Mouse (Mus musculus): Measurements from ENCODE around the gene Ctcf. TPM values are rescaled to one million over a fixed set of nuclear protein-coding genes. Genes with fewer than 3 reads are reported as not detected.

Ctcf gene
- polyA plus RNA-seq, 1 experiment from 2014 or later = 55.3 TPM

DNA sequence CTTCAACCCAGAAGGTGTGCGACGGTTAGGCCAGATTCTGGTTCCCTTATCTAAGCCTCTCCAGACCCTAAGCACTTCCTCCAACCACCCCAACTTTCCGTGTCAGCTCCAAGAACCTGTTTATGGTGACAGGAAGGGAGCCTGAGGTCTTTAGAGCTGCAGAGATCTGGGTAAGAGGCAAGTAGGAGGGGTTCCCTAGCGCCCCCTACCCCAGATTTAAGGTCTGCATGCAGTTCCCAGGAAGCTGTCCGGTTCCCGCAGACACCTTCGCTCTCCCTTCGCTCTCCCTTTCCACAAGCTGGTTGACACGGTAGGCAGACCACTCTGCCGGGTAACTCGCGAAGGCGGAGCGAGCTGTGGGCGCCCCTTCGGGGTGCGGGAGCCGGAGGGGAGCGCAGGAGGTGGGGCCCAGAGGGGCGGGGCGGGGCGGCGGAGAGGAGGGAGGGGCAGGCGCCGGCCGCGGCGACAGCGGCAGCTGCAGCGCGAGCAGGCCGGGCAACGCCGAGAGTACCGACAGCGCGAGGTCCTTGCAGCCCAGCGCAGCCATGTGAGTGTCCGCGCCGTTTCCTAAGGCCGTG lies 31.5 kb upstream of the Ctcf start, which contains the start of gene Ripor1:
Gene Ripor1, plus strand, starts transcription at position 452 of the 578 bp plus-strand sequence.
- Histone ChIP-seq H3K9me3 (replicated peaks; ENCODE audit: control insufficient read depth, low read length) (no peaks in the 10 kb centered on the region), H3K4me3 (ENCODE audit: low read depth, low read length) (peak within 1 kb of the TSS; percentile 72), H3K36me3 (ENCODE audit: control insufficient read depth, insufficient read depth) (no peaks in the 10 kb centered on the region), H3K27ac (ENCODE audit: low read length) (peak within 1 kb of the TSS; percentile 76), H3K4me1 (ENCODE audit: control insufficient read depth, low read depth, low read length) (peaks cover 55% of the 10 kb centered on the region), H3K27me3 (ENCODE audit: control insufficient read depth, insufficient read depth, low read depth, low read length) (no peaks in the 10 kb centered on the region; the same call in 1 of the 2 replicates), H3K9ac (ENCODE audit: low read depth, low read length) (peak within 1 kb of the TSS; percentile 82), H3K4me2 (ENCODE audit: low read depth, low read length) (peak within 1 kb of the TSS; percentile 97)
- peak; percentile 80 for ATAC-seq (ENCODE audit: low read depth)
- WGBS (ENCODE audit: insufficient replicate concordance) = 0% methylated on average over 20 of the region's 42 CpGs

DNA sequence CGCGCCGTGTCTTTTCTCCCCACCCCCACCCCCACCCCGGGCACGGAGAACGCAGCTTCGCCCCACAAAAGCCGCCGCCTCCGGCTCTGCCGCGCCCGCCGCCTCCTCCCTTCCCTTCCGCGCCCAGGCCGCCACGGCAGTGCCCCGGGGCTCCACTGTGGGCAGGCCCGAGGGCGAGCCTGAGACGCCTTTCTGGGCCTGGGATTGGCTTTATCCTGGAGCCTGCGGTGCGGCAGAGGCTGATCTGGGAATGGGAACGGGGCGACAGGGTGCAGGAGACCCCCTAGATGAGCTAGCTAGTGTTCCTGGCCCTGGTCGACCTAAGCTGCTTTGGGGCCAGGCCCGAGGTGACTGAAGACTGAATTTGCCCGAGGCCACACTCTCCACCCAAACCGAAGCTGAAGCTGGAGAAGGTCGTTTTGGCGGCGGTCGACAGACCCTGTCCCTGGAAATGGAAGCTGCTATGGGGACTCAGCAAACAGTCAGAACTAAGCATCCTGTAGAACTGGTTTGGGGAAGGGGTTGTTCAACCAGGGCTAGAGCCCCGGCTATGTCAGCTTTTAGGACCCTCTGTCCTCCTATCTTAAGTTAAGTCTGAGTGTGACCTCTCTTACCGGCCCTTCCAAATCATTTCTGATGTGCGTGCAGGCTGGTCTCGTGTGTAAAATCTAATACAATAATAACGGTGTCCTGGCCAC lies 30.7 kb upstream of the Ctcf start:
- WGBS (ENCODE audit: insufficient replicate concordance) = 0% methylated on average over 38 of the region's 39 CpGs
- H3K4me2 ChIP-seq (ENCODE audit: low read depth, low read length) = peak overlapping the region; percentile 97
- H3K36me3 ChIP-seq (ENCODE audit: control insufficient read depth, insufficient read depth) = no peaks in the 10 kb centered on the region
- H3K9me3 ChIP-seq (replicated peaks; ENCODE audit: control insufficient read depth, low read length) = no peaks in the 10 kb centered on the region
- peak overlapping the region; percentile 72 for H3K4me3 ChIP-seq (ENCODE audit: low read depth, low read length)
- ATAC-seq (ENCODE audit: low read depth) = peak; percentile 55
- peak overlapping the region; percentile 72 for H3K27ac ChIP-seq (ENCODE audit: low read length)
- no peaks in the 10 kb centered on the region; the same call in 1 of the 2 replicates for H3K27me3 ChIP-seq (ENCODE audit: control insufficient read depth, insufficient read depth, low read depth, low read length)
- H3K4me1 ChIP-seq (ENCODE audit: control insufficient read depth, low read depth, low read length) = peaks cover 62% of the 10 kb centered on the region
- peak overlapping the region; percentile 82 for H3K9ac ChIP-seq (ENCODE audit: low read depth, low read length)

DNA sequence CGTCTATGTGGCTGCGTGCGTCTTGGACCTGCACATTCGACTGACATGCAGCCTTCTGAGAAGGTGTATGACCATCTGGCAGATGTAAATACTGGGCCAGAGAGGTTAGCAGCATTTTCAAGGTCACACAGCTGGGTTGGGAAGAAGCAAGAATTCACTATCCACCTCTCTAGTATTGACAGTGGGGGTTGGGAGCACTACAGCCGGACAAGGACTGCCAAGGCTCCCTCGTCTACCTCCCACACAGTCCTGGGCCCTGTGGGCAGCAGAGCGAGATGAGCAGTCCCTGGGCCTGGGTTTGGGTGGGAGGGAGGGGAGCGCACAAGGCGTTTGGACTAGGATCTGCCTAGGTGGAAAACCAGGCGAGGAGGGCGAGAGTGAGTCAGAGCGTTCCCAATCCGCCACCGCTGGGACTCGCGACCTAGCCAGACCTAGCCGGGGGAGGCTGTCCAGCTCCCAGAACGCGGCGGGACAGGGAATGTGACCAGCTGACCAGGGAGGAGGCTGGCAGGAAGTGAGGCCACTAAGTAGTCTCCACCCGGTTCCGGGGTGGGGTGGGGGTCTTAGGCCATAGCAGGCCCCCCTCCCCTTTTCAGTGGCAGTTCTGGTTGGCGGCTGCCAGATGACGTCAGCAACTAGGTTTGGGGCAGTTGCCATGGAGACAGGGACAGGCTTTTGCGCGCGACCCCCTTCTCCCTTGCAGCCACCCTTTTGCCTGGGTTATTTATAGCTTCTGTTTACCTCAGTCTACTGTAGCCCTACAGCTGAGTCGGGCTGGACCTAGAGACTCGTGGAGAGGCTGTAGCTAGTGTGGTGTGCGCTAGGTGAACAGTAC lies 30.0 kb upstream of the Ctcf start:
- Histone ChIP-seq H3K27me3 (ENCODE audit: control insufficient read depth, insufficient read depth, low read depth, low read length) (no peaks in the 10 kb centered on the region; the same call in 1 of the 2 replicates), H3K4me1 (ENCODE audit: control insufficient read depth, low read depth, low read length) (peaks cover 69% of the 10 kb centered on the region), H3K27ac (ENCODE audit: low read length) (peak overlapping the region; percentile 72), H3K36me3 (ENCODE audit: control insufficient read depth, insufficient read depth) (no peaks in the 10 kb centered on the region), H3K9me3 (replicated peaks; ENCODE audit: control insufficient read depth, low read length) (no peaks in the 10 kb centered on the region), H3K9ac (ENCODE audit: low read depth, low read length) (peak overlapping the region; percentile 82), H3K4me2 (ENCODE audit: low read depth, low read length) (peak overlapping the region; percentile 97), H3K4me3 (ENCODE audit: low read depth, low read length) (peak overlapping the region; percentile 72)
- peak; percentile 53 for ATAC-seq (ENCODE audit: low read depth)
- under 1% methylated on average over 29 of the region's 30 CpGs for WGBS (ENCODE audit: insufficient replicate concordance)

DNA sequence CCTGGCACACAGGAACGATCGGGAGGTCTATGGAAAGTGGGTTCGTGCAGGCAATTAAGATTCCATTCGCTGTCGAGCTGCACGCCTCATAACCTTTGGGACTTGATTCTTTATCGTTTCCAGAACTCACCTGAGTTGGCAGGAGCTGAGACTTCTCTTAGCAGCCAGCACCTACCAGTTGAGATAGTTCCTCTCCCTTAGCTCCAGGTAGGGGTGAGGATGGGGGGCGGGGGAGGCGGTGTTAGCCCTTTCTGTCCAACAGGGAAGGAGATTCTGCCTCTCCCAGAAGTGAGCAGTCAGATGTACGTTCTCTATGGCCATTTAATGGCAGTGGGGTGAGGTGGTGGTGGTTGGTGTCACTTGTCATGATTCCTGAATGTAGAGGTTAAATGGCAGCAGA lies 29.3 kb upstream of the Ctcf start:
- WGBS (ENCODE audit: insufficient replicate concordance) = 5% methylated on average over 10 of the region's 10 CpGs
- Histone ChIP-seq H3K9me3 (replicated peaks; ENCODE audit: control insufficient read depth, low read length) (no peaks in the 10 kb centered on the region), H3K27me3 (ENCODE audit: control insufficient read depth, insufficient read depth, low read depth, low read length) (no peaks in the 10 kb centered on the region; the same call in 1 of the 2 replicates), H3K4me2 (ENCODE audit: low read depth, low read length) (peak overlapping the region; percentile 97), H3K4me3 (ENCODE audit: low read depth, low read length) (peak overlapping the region; percentile 72), H3K4me1 (ENCODE audit: control insufficient read depth, low read depth, low read length) (peaks cover 72% of the 10 kb centered on the region), H3K9ac (ENCODE audit: low read depth, low read length) (peak overlapping the region; percentile 82), H3K36me3 (ENCODE audit: control insufficient read depth, insufficient read depth) (no peaks in the 10 kb centered on the region), H3K27ac (ENCODE audit: low read length) (peak overlapping the region; percentile 72)
- ATAC-seq (ENCODE audit: low read depth) = no peak

DNA sequence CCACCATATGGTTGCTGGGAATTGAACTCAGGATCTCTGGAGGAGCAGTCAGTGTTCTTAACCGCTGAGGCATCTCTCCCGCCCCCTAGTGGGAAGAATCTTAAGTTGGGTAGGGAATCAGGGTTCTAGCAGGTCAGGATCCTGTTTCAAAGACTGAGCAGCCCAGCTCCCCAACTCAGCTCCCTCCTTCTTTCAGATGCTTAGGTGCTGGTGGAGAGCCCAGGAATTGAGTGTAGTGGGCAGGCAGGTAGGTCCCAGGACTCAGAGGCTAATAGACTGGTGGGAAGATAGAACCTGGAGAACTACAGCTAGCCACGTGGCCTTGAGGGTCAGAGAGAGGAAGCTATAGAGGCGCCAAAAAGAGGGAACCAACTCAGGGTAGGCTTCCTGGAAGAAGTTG lies 28.7 kb upstream of the Ctcf start:
- no peak overlapping the region for H3K9ac ChIP-seq (ENCODE audit: low read depth, low read length)
- H3K9me3 ChIP-seq (replicated peaks; ENCODE audit: control insufficient read depth, low read length) = no peaks in the 10 kb centered on the region
- H3K27ac ChIP-seq (ENCODE audit: low read length) = no peak overlapping the region
- peaks cover 72% of the 10 kb centered on the region for H3K4me1 ChIP-seq (ENCODE audit: control insufficient read depth, low read depth, low read length)
- H3K4me3 ChIP-seq (ENCODE audit: low read depth, low read length) = no peak overlapping the region
- 0 out of 2 replicates have a peak overlapping the region, but pooled peaks have one; percentile 97 for H3K4me2 ChIP-seq (ENCODE audit: low read depth, low read length)
- WGBS (ENCODE audit: insufficient replicate concordance) = 16% methylated on average over 4 of the region's 4 CpGs
- H3K36me3 ChIP-seq (ENCODE audit: control insufficient read depth, insufficient read depth) = no peaks in the 10 kb centered on the region
- no peaks in the 10 kb centered on the region; the same call in 1 of the 2 replicates for H3K27me3 ChIP-seq (ENCODE audit: control insufficient read depth, insufficient read depth, low read depth, low read length)
- no peak for ATAC-seq (ENCODE audit: low read depth)

DNA sequence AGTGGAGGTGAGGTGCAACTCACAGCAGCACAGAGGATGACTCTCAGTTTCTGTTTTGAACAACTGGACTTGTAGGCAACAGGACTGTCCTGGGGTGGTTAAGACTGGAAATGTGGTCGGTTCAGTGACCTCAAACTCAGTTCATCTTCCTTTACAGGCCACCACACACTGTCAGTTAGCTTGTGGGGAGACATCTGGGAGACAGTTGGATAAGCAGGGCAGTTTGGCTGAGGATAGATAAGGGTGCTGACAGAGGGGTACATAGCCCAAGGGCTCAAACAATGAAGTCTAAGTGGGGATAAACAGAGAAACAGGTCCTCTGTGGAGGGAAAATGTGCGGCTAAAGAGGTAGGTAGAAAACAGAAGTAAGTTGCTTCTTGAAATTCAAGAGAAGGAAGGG lies 27.0 kb upstream of the Ctcf start:
- Histone ChIP-seq H3K27ac (ENCODE audit: low read length) (peak overlapping the region; percentile 63), H3K4me3 (ENCODE audit: low read depth, low read length) (no peak overlapping the region), H3K4me2 (ENCODE audit: low read depth, low read length) (peak overlapping the region; percentile 18), H3K9me3 (replicated peaks; ENCODE audit: control insufficient read depth, low read length) (no peaks in the 10 kb centered on the region), H3K27me3 (ENCODE audit: control insufficient read depth, insufficient read depth, low read depth, low read length) (peaks cover 8% of the 10 kb centered on the region), H3K4me1 (ENCODE audit: control insufficient read depth, low read depth, low read length) (peaks cover 80% of the 10 kb centered on the region), H3K9ac (ENCODE audit: low read depth, low read length) (no peak overlapping the region), H3K36me3 (ENCODE audit: control insufficient read depth, insufficient read depth) (no peaks in the 10 kb centered on the region)
- ATAC-seq (ENCODE audit: low read depth) = peak; percentile 36
- 15% methylated on average over 2 of the region's 2 CpGs for WGBS (ENCODE audit: insufficient replicate concordance)

DNA sequence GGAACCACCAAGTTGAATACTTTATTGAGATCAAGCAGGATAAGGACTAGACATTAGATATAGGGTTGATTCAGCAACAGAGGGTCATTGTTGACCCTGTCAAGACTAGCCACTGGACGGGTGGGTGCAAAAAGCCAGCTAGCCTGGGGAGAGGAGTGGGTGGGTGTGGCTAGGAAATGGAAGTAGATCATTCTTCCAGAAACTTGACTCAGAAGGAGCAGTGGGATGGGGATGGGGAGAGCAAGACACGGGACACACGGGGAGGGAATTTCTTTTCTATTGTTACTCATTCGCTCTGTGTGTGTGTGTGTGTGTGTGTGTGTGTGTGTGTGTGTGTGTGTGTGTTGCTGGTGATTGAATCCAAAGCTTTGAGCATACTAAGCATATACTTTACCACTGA lies 26.6 kb upstream of the Ctcf start:
- H3K4me1 ChIP-seq (ENCODE audit: control insufficient read depth, low read depth, low read length) = peaks cover 76% of the 10 kb centered on the region
- no peak overlapping the region for H3K4me3 ChIP-seq (ENCODE audit: low read depth, low read length)
- H3K4me2 ChIP-seq (ENCODE audit: low read depth, low read length) = peak overlapping the region; percentile 18
- peaks cover 8% of the 10 kb centered on the region for H3K27me3 ChIP-seq (ENCODE audit: control insufficient read depth, insufficient read depth, low read depth, low read length)
- no peaks in the 10 kb centered on the region for H3K9me3 ChIP-seq (replicated peaks; ENCODE audit: control insufficient read depth, low read length)
- WGBS (ENCODE audit: insufficient replicate concordance) = 12% methylated on average over 4 of the region's 4 CpGs
- H3K27ac ChIP-seq (ENCODE audit: low read length) = peak overlapping the region; percentile 63
- H3K9ac ChIP-seq (ENCODE audit: low read depth, low read length) = no peak overlapping the region
- ATAC-seq (ENCODE audit: low read depth) = no peak
- H3K36me3 ChIP-seq (ENCODE audit: control insufficient read depth, insufficient read depth) = no peaks in the 10 kb centered on the region

DNA sequence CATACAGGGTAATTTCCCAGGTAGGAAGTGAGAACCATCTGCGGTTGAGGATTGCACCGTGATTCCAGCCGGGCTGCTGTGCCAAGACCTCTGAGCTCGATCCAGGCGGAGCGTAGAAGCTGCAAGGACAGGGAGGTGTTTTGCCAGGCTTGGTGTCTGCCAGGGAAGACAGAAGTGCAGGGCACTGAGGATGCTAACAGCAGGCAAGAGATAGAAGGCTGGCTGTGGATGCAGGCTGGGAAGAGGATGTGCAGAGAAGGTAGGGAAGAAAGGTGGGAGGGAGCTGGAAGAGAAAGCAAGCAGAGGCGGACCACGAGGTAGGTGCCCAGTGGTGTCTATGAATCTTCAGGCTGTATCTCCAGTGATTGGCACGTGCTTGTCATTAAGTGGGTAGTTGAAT lies 24.5 kb upstream of the Ctcf start:
- no peak overlapping the region for H3K4me2 ChIP-seq (ENCODE audit: low read depth, low read length)
- H3K27me3 ChIP-seq (ENCODE audit: control insufficient read depth, insufficient read depth, low read depth, low read length) = peaks cover 8% of the 10 kb centered on the region
- H3K36me3 ChIP-seq (ENCODE audit: control insufficient read depth, insufficient read depth) = no peaks in the 10 kb centered on the region; the same call in 1 of the 2 replicates
- H3K9me3 ChIP-seq (replicated peaks; ENCODE audit: control insufficient read depth, low read length) = no peaks in the 10 kb centered on the region
- no peak overlapping the region for H3K9ac ChIP-seq (ENCODE audit: low read depth, low read length)
- no peak overlapping the region for H3K4me3 ChIP-seq (ENCODE audit: low read depth, low read length)
- peaks cover 57% of the 10 kb centered on the region for H3K4me1 ChIP-seq (ENCODE audit: control insufficient read depth, low read depth, low read length)
- no peak overlapping the region for H3K27ac ChIP-seq (ENCODE audit: low read length)
- no peak for ATAC-seq (ENCODE audit: low read depth)
- WGBS (ENCODE audit: insufficient replicate concordance) = 81% methylated on average over 9 of the region's 9 CpGs
